ENCODE assay signal across 7 mouse cellular contexts in genomic region chr7:98734876-98735275, GRCm38 (mm10). TPM values are rescaled to one million over a fixed set of nuclear protein-coding genes. Genes with fewer than 3 reads are reported as not detected.
DNase-seq lines count a peak whose midpoint lies in the region; ATAC-seq lines count a peak whose summit lies in the region.

No protein-coding gene starts in this region.

- peak; percentile 55 for DNase-seq in midbrain, embryonic 14.5 days
- DNase-seq in midbrain, embryonic 10.5 days (ENCODE audit: low spot score): no peak
- peak; percentile 42 to 77 for DNase-seq in cerebellum, postnatal 4 days (ENCODE audit: low spot score in 2 of 2)
- peak; percentile 47 to 70 for DNase-seq in gastrocnemius, postnatal 4 days (ENCODE audit: low spot score in 2 of 2)
- peak; percentile 33 for DNase-seq in layer of hippocampus, adult 9-11 months
- no peak for DNase-seq in thymus, postnatal 10 days (ENCODE audit: low spot score in 2 of 2)

- no peaks in the 10 kb centered on the region for H3K9me3 ChIP-seq in midbrain, embryonic 14.5 days (ENCODE audit: control insufficient read depth, low read length)
- H3K9me3 ChIP-seq in midbrain, embryonic 10.5 days (replicated peaks): no peaks in the 10 kb centered on the region
- H3K9me3 ChIP-seq in stomach, embryonic 16.5 days (replicated peaks; ENCODE audit: control insufficient read depth, low read length): no peaks in the 10 kb centered on the region

- 24% methylated on average over 10 of the region's 10 CpGs for WGBS in midbrain, embryonic 14.5 days
- WGBS in midbrain, embryonic 10.5 days: 36% methylated on average over 10 of the region's 10 CpGs
- WGBS in stomach, embryonic 16.5 days: 17% methylated on average over 10 of the region's 10 CpGs

- H3K4me2 ChIP-seq in midbrain, embryonic 14.5 days (ENCODE audit: low read length): no peak overlapping the region
- H3K4me2 ChIP-seq in stomach, embryonic 16.5 days (ENCODE audit: low read depth, low read length): no peak overlapping the region

- H3K4me3 ChIP-seq in midbrain, embryonic 14.5 days (replicated peaks; ENCODE audit: low read depth, low read length): no peak overlapping the region
- H3K4me3 ChIP-seq in midbrain, embryonic 10.5 days: no peak overlapping the region
- H3K4me3 ChIP-seq in stomach, embryonic 16.5 days (replicated peaks; ENCODE audit: low read length): no peak overlapping the region

- ATAC-seq in midbrain, embryonic 14.5 days (ENCODE audit: low FRiP score, low TSS enrichment): no peak
- peak; percentile 66; the same call in 1 of the 2 replicates for ATAC-seq in stomach, embryonic 16.5 days (ENCODE audit: insufficient read depth, low FRiP score)

- H3K4me1 ChIP-seq in midbrain, embryonic 14.5 days (ENCODE audit: control insufficient read depth, insufficient read depth, low read length): peaks cover 3% of the 10 kb centered on the region; the same call in 1 of the 2 replicates
- H3K4me1 ChIP-seq in midbrain, embryonic 10.5 days: peaks cover 16% of the 10 kb centered on the region
- peaks cover 14% of the 10 kb centered on the region; the same call in 1 of the 2 replicates for H3K4me1 ChIP-seq in stomach, embryonic 16.5 days (ENCODE audit: control insufficient read depth, insufficient read depth, low read length)

- no peak overlapping the region for H3K27ac ChIP-seq in midbrain, embryonic 14.5 days (replicated peaks; ENCODE audit: low read depth, low read length)
- no peak overlapping the region; the same call in 1 of the 2 replicates for H3K27ac ChIP-seq in midbrain, embryonic 10.5 days (replicated peaks)
- no peak overlapping the region for H3K27ac ChIP-seq in stomach, embryonic 16.5 days (ENCODE audit: low read length)

- no peak overlapping the region for H3K9ac ChIP-seq in midbrain, embryonic 14.5 days (replicated peaks; ENCODE audit: low read length)
- H3K9ac ChIP-seq in stomach, embryonic 16.5 days (ENCODE audit: low read length): peak overlapping the region; percentile 33; the same call in 1 of the 2 replicates

- H3K27me3 ChIP-seq in midbrain, embryonic 14.5 days (ENCODE audit: control insufficient read depth, insufficient read depth, low read length): no peaks in the 10 kb centered on the region
- H3K27me3 ChIP-seq in midbrain, embryonic 10.5 days (ENCODE audit: low read depth, poor library complexity, severe bottlenecking): peaks cover 20% of the 10 kb centered on the region
- H3K27me3 ChIP-seq in stomach, embryonic 16.5 days (ENCODE audit: control insufficient read depth, insufficient read depth, low read length): no peaks in the 10 kb centered on the region

- no peaks in the 10 kb centered on the region for H3K36me3 ChIP-seq in midbrain, embryonic 14.5 days (ENCODE audit: control insufficient read depth, insufficient read depth, low read length)
- no peaks in the 10 kb centered on the region for H3K36me3 ChIP-seq in midbrain, embryonic 10.5 days
- H3K36me3 ChIP-seq in stomach, embryonic 16.5 days (ENCODE audit: control insufficient read depth, insufficient read depth, low read length): no peaks in the 10 kb centered on the region

RNA-seq across cellular contexts. Expression of gene Thap12, which starts 32.0 kb away (rescaled TPM):
- 42.0 and 61.6 TPM in 2 replicates for polyA plus RNA-seq in midbrain, embryonic 14.5 days (2014; fragmentation: Nextera tagmentation; extraction: Ambion mirVana)
- 60.6 and 63.9 TPM in 2 replicates for polyA plus RNA-seq in midbrain, embryonic 10.5 days (2016; fragmentation: Nextera tagmentation; extraction: Ambion mirVana)
- total RNA-seq in gastrocnemius, postnatal 4 days (2021): 10 to 100 TPM; 63.2 to 72.8 TPM
- polyA plus RNA-seq in stomach, embryonic 16.5 days (2015; fragmentation: Nextera tagmentation; extraction: Ambion mirVana): 41.0 and 42.9 TPM in 2 replicates

Comparison
In these comparisons a context has a peak if more than half of its experiments do, and no peak if none do; other contexts are left out.
1. DNase-seq: peak in midbrain, embryonic 14.5 days (single experiment), cerebellum, postnatal 4 days (2 of 2), gastrocnemius, postnatal 4 days (2 of 2) and layer of hippocampus, adult 9-11 months (single experiment); none in midbrain, embryonic 10.5 days (single experiment) and thymus, postnatal 10 days (0 of 2).